Mouse (Mus musculus) testis, adult 2 months (tissue): ENCODE data around the gene Ano1.

Source experiments
- CTCF ChIP-seq: fragments of 200-500 bp; IDR thresholded peaks from 2 replicates; pipeline ENCODE4 v1.5.1; 2012; ENCODE audit warnings: low read depth, mild to moderate bottlenecking, inconsistent platforms, low read length, moderate library complexity; ENCODE audit not compliant: control insufficient read depth, insufficient read depth, insufficient replicate concordance
- POLR2A ChIP-seq: fragments of 200-500 bp; IDR thresholded peaks from 2 replicates; pipeline ENCODE4 v1.6.1; 2012; ENCODE audit warnings: low read depth, mild to moderate bottlenecking, inconsistent platforms, low read length, moderate library complexity; ENCODE audit not compliant: control insufficient read depth

DNA sequence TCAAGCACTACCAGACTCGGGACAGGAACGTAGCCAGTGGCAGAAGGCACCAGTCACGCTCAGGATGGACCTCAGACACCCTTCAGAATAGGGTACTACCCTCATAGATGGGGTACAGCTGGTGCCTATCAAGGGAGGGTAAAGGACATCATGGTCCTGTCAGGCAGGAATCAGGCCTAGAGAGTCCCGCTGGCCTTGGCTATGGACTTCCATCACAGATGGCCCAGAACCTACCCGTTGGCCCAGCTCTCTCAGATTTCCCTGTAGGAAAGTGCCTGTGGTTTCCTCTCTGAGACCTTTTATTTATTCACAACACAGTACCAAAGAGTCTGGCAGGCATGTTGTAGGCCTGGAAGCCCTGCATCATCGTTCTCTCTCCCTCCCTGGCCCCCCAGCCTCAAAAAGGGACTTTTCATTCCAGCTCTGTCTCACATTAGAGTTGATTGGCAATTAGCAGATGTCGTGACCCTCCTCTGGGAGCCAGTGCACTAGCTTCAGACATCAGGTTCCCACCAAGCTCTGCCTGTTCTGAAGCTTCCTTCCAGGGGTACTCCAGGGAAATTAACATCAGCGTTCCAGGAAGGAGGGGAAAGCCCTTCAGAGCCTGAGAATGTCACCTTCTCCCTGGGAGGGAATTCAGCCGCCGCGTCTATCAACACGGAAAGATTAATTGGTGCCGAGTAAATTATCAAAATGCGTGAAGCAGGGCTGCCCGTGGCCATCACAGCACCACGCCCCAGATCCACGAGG, 45.4 kb upstream of the Ano1 start:
- TF ChIP-seq CTCF (no peak), POLR2A (no peak)
